Mouse (Mus musculus) cerebellum, adult 9-10 months (tissue): Measurements from ENCODE around the gene Sdhaf1.

Source experiments
- DNase-seq: peaks from one replicate; pipeline ENCODE4 v3.0.0; 2022

Gene Sdhaf1

GRCm38 (mm10) chr7:30291215-30292131 lies 32.2 kb downstream of the Sdhaf1 start, which contains the start of gene Clip3:
Clip3 (plus strand) TSS chr7:30291728.
- peak; percentile 93 for DNase-seq

DNA sequence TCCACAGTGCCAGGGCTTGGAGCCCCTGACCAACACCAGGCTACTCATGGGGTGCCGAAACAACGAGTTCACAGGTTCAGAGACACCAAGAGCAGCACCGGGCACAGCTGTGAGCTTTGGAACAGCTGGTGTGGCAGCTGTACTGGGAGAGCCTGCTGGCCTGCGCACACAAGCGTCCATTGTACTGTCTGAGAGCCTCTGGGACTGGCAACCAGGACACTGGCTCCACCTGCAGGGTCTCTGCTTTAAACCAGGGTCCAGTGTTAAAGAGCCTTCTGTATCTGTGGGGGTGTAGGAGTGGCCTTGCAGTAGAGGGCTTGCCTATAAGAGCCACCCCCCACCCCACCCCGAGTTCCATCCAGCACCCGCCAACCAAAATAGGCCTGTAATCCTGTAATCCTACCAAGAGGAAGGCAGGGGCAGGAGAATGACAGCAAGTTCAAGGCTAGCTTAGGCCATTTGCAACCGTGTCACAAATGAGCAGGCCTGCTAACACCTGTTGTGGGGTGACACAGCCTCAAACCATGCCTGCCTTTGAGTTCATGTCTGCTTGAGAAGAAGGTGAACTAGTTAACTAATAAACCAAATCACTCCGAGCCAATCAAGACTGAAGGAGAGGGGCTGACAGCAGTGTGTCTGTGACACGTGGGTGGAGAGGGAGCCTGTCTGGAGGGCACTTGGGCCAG lies 33.8 kb downstream of the Sdhaf1 start:
- DNase-seq, result peak; percentile 64

DNA sequence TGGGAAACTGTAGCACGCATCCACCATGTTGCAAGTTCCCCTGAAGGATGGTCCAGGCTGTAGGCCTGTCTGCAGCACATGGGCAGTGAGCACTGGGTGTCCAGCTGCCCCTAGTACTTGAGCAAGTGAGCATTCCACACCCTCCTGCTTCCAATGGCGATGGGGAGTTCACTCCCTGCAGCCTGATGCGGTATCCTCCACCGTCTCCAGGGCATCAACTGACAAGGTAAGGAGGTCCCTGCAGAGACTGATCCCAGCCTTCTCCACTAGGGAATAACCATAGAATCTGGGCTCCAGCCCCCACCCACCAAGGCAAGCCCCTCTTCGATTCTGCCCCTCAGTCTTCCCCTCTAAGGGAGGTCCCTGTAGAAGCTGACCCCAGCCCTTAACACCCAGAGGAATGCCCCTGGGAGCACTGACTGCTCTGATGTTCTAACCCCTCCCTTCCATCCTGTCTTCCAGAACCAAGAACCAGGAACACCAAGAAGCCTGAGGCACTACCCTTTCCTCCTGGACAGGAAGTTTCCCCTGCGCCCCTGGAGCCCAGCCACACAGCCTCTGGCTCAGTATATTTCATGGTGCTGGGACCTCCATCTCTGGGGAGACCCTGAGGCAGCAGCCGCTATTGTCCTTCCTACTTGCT lies 34.5 kb downstream of the Sdhaf1 start:
- no peak for DNase-seq

DNA sequence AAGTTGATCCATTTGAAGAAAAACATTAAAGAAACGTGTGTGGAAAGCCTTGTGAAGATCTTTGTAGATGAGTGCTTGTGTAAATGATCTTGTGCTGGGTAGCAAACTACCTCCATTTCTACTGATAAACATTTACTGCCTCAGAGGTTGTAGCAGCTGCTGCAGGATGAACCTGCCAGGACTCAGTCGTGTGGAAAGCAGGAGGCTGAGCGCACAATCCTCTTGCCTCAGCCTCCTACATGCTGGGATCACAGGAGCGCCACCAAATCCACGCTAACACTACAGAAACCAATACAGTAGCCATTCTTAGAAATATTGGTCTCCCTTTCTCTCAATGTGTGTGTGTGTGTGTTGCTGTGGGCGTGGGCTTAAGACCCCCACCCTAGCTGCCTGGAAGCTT lies 35.6 kb downstream of the Sdhaf1 start:
- peak; percentile 68 for DNase-seq

- DNase-seq, result peak; percentile 92
Measured at GRCm38 (mm10) chr7:30286701-30287410, 36.8 kb downstream of the Sdhaf1 start.

DNA sequence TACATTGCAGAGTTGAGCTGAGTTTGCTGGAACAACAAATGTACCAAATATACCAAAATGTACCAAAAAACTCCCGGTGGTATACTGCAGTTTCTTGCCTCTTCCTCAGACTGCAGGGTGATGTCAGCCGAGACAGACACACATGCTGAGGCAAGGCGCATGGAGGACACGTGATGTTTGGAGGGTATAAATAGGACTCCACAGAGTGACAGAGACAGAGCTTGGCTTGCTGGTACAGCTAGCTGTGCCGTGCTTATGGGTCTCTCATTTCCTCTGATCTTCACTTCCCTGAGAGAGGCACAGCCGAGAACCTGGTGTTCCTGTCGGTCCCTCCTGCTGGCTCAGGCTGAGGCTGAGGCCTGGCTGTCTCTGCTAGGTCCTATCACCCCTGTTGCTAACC lies 41.0 kb downstream of the Sdhaf1 start:
- DNase-seq, result peak; percentile 36

DNA sequence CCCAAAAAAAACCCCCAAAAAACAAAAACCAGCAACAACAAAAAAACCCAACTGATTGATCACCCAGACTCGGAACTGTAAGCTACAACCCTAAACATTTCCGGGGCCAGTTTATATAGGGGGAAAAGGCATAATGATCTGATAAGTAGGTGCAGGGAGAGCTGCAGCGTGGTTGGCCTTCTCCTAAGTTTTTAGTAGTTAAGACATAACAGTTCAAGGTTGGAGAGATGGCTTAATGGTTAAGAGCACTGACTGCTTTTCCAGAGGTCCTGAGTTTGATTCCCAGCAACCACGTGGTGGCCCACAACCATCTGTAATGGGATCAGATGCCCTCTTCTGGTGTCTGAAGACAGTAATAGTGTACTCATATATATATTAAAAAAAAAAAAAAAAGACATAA lies 42.2 kb downstream of the Sdhaf1 start:
- DNase-seq, result peak; percentile 37

DNA sequence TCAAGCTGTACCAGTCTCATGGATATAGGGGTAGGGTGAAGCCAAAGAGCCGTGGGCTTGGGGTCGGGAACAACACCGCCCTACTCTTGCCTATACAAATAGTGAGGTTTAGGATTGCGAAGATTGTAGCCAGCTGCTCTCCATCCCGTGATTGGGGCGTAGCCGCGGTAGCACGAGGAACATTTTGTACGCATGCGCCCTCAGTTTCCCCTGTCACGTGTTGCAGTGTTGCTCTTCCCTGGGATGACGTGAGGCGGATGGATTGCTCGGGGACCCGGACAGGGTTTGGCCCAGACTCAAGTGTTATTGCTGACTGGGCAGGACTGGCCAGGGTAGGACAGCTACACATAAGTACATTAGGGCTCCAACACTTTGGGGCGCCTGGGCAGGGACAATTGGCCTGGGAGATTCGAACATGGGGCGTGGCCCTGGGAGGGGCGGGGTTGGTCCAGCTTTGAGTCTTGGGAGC lies 43.0 kb downstream of the Sdhaf1 start:
- DNase-seq, result peak; percentile 90

- peak; percentile 92 for DNase-seq
Measured at GRCm38 (mm10) chr7:30279951-30280669, 43.6 kb downstream of the Sdhaf1 start, which contains the start of the genes Thap8 and Wdr62. Thap8 (plus strand) TSS chr7:30280094. Wdr62 (minus strand) TSS chr7:30280419.

GRCm38 (mm10) chr7:30279536-30279935 lies 44.2 kb downstream of the Sdhaf1 start:
- DNase-seq, result no peak

DNA sequence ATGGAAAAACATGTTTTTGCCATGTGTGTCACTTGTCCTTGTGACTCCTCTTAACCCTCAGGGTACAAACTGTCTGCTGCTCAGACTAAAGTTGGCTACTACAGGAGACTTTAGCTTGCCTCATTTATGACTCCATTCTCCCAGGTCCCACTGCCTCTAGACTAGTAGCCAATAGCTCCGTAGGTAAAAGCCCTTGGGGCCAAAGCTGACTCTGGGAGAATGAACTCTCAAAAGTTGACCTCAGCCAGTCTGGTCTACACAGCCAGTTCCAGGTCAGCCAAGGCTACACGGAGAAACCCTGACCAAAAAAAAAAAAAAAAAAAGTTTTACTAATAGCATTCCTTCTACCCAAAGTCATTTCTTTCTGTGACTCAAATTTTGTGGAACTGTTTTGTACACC lies 44.8 kb downstream of the Sdhaf1 start:
- peak; percentile 27 for DNase-seq

DNA sequence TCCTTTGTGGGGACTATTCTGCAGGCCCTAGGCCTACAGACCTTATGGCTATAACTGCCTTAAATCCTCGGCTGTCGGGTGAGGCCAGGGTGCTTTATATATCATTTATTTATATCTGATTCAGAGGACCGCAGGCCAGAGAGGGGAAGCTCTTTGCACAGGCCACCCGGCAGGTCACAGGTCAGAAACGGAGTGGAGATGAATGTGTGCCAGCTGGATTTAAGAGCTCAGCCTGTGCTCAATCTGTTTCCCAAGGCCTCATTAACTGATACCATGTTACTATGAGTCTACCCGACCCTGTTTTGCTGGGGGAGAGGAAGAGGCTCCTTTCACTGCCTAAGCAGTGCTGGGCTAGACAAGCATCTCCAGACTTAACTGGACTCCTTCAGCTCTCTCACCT lies 49.3 kb downstream of the Sdhaf1 start:
- DNase-seq, result no peak
